Mouse (Mus musculus) small intestine, adult 2 months (tissue): ENCODE measurements around the gene Aqp6.

ENCODE experiments used
- CTCF ChIP-seq: fragments of 200-500 bp; IDR thresholded peaks from 2 replicates; pipeline ENCODE4 v1.5.1; 2012; ENCODE audit warnings: low read depth, mild to moderate bottlenecking, control low read depth, inconsistent platforms, low read length, moderate library complexity, mixed read lengths; ENCODE audit not compliant: insufficient replicate concordance, insufficient read length; ENCODE audit errors: extremely low read depth
- POLR2A ChIP-seq: fragments of 200-500 bp; IDR thresholded peaks from 2 replicates; pipeline ENCODE4 v1.6.1; 2012; ENCODE audit warnings: low read depth, mild to moderate bottlenecking, control low read depth, inconsistent platforms, low read length, moderate library complexity

DNA sequence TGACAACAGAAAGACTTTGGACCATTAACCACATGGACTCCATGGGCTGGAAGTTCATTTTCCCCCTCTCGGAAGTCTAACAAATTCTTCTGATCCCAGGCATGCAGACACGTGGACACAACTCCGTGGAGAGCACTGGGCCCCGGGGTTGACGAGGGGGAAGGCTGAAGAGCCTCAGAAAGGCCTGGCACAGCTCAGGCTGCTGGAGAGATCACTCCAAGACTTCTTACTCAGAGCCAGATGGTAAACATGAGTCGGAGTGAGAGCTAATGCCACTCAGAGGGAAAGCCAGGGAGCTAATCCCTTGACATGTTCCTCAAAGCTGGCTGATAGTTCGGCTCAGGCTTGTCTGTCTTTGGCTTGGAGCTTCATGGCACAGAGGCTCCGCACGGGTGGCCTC is 14.0 kb downstream of the Aqp6 start:
- TF ChIP-seq POLR2A: no peak
- TF ChIP-seq CTCF: no peak
